Mouse (Mus musculus): ENCODE data around the gene Nmt1. TPM values are rescaled to one million over a fixed set of nuclear protein-coding genes. Genes with fewer than 3 reads are reported as not detected.

The Nmt1 gene
- total RNA-seq (2014; fragmentation: Nextera tagmentation) (39.2 and 44.9 TPM in 2 replicates), total RNA-seq (2017) (54.1 and 58.9 TPM in 2 replicates)

DNA sequence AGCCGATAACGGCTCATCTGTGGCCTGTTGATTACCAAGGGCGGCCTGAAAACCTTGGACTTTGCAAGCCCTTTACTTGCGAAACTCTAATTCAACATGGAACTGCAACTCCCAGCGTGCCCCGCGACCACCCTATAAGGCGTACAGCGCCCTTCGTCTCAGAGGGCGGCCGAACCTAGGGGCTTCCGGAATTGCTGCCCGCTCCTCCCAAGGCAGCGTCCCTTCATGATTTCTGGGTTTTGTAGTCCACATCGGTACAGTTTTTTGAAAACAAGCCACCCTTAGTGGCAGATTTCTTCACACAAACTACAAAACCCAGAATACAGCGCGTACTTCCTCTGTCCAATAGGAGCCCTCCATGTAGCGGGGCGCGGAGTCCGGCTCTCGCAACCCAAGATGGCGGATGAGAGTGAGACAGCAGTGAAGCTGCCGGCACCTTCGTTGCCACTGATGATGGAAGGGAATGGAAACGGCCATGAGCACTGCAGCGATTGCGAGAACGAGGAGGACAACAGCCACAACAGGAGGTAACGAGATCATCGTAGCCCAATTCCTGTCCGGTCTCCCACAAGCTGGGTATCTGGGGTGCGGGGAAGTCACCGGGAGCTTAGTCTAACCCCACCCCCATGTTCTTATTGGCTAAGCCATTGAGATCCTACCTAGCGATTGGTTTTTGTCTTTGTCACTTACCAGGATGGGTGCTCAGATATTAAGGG is at the start of gene Nmt1, which contains the start of gene Dcakd:
Nmt1 (plus strand) TSS at position 15 of the 716 bp plus-strand sequence.
Dcakd (minus strand) TSS at position 158 of the 716 bp plus-strand sequence.
- ATAC-seq (replicated peaks; ENCODE audit: poor library complexity, severe bottlenecking), result peak; percentile 85

DNA sequence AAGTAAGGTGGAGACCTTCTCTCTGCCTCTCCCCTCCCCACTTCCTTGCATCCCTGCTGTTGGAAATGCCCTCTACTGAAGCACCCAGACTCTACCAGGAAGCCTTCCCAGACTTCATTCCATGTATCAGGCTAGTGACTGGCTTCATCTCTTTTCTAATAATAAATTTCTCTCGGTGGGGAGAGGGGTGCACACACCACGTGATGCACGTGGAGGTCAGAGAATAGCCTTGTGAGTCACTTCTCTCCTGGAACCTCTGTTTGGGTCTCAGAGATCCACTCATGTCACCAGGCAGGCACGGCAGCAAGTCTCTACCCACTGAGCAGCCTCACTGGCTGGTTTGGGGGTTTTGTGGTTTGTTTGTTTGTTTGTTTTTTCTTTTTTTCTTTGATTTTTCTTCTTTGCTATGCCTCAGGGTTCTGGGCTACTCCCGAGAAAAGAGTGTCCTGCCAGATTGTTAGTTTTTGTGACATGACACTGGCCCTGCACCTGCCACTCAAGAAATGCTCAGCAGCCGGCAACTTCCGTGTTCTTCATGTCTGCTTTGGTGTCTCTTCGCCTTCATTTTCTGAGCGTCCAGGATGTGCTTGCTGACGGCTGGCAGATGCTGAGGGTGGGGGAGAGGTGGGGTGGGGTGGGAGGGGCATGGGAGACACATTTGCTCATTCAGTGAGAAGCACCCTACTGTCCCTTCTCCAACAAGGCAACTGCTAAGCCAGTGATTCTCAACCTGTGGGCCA is 46.7 kb upstream of the Nmt1 start:
- ATAC-seq (replicated peaks; ENCODE audit: poor library complexity, severe bottlenecking), result no peak

DNA sequence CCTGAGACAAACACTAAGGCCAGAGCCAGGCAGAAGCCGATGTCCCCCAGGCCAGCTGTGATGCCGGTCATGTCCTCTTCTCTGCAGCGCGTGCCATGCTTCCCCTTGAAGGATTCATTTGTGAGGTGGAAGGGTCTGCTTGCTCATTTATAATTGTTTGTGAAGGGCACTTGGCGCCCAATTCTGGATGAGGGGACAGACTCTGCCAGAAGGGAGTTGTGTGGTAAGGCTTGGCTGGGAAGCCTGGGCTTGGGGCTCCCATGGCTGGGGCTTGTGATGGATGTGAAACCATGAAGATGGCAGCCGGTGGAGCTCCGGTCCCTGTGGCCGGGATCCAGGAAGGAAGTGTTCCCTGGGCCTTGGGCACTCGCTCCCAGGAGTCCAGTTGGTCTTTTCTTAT is 43.9 kb upstream of the Nmt1 start:
- ATAC-seq (replicated peaks; ENCODE audit: poor library complexity, severe bottlenecking), result no peak

DNA sequence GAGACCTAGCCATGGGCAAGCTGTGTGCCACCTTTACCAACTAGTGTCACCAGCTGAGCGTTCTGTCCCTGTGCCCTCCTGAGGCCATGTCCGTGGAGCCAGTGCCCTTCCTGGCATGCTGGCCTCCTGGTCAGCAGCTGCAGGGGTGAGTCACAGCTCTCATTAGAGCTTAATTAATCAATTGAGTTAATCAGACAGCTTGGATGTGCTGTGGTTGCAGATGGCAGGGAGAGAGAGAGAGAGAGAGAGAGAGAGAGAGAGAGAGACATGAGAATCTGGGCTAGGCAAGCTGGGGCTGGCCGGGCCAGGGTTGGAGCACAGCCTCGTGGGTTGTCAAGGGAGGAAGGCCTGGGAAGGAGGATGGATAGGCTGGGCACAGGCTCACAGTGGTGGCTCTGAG is 43.4 kb upstream of the Nmt1 start:
- ATAC-seq (replicated peaks; ENCODE audit: poor library complexity, severe bottlenecking), result no peak

DNA sequence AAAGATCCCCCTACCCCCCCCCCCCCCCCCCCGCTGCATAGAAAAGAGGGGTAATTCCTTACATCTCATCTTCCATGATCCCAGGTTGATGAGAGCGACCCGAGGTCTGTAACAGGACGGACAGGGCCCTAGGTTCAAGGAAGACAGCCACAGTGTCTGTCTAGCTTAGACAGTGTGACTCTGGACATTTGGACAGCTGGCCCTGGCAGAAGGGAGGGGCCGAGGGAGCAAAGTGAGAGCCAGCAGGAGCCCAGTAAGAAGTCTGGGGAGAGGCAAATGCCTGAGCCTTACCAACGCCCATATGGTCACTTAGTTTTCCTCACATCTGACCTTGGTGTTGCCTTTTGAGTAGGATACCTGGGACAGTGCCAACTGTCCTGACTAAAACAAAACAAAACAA is 42.8 kb upstream of the Nmt1 start:
- ATAC-seq (replicated peaks; ENCODE audit: poor library complexity, severe bottlenecking), result no peak

DNA sequence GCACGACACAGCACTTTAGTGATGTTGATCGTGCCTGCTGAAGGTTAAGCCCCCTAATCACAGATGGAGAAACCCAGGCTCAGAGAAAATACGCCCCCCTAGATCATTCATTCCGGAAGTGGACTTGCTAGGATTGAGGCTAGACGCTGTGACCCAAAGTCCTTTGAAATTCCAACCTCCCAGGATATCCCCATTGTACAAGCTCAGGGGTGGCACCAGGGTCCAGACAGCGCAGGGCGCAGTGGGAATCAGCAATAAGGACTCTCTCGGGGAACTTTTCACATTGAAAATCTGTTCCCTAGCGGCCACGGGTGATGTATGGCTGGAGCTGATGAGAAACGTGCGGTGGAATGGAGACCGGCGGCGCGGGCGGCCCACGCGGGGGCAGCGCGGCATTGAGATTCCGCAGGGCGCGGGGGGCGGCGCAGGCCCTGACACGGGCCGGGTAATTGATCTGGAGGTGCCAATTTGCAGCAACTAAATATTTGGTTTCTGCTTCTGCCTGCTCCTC is 38.3 kb upstream of the Nmt1 start:
- ATAC-seq (replicated peaks; ENCODE audit: poor library complexity, severe bottlenecking), result no peak

DNA sequence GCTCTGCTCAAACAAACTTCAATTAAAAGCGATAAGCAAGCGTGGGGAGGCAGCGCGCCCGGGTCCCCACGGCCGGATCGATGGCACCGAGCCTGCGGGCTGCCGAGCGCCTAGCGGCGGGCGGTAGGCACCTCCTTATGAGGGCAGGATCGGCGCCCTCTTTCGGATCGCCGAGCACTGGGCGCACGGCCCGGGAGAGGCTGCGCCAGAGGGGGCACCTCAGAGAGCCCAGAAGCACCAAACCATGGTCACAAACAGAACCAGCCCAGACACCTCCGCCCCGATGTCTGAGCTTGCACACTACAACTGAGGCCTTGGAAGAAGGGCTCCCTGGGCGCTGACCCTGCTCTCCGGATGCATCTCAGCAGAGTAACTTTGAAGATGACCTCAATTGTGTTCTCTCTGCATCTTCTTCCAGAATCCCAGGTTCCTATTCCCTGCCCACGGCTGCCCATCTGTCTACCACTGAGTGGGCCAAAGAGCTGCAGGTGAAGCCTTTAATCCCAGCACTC is 37.8 kb upstream of the Nmt1 start:
- ATAC-seq (replicated peaks; ENCODE audit: poor library complexity, severe bottlenecking), result peak; percentile 67

DNA sequence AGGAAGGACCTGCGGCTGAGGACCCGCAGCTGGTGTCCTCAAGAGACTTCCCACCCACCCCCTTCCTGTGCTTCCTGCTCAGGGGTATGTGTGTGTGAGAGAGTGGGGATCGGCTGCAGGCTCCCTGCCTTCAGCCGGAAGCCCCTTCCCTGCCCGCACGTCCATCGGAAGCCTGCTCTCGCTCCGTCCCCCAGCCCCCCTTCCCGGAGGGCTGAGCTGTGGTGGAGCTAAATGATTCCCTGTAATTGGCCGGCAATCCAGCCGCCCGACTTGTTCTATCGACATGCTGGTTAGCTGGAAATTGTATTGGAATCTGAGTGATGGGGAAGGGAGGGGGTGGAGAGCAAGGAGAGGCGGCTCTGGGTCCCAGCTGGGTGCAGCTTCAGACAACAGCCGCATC is 36.3 kb upstream of the Nmt1 start:
- ATAC-seq (replicated peaks; ENCODE audit: poor library complexity, severe bottlenecking), result no peak

DNA sequence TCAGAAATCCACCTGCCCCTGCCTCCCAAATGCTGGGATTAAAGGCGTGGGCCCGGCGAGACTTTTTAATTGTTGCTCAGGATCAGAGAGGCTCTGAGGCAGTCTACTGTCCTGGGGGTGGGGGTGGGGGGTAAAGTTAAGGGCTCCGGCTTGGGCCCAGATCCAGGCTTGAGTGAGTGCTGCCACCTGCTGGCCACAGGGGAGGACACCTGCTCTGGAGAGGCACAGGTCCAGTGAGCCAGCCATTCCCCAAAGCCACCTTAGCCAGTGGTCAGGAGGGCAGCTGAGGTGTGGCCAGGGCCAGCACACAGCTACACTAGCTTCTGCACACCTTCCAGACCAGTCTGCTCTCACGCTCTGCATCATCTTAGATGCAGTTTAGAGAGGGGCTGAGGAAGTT is 35.0 kb upstream of the Nmt1 start:
- peak; percentile 74 for ATAC-seq (replicated peaks; ENCODE audit: poor library complexity, severe bottlenecking)

DNA sequence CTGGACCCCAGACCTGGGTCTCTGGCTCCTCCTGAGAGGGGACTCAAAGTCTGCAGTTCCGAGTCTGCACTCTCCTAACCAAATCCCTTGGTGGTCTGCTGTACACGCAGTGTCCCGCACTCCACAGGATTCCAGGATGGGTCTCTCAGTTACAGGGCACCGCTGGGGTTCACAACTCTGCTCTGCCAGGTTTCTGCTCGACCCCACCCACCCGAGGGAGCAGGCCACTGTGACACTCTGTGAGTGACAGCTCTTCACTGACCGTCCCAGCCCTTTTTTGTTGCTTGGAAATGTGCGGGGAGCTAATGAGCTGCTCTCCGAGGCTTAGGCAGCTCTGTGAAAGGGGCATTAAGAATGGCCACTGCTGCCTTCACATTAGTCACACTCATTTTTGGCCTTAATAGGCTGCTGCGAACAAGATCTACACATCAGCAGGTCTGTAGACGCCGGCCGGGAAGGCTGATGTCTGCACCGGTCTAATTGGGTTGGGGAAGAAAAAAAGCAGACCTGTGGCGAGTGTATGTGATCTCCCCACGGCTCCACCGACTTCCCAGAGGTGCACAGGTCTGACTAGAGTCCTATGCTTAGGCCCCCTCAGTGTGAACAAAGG is 34.5 kb upstream of the Nmt1 start:
- ATAC-seq (replicated peaks; ENCODE audit: poor library complexity, severe bottlenecking), result no peak

DNA sequence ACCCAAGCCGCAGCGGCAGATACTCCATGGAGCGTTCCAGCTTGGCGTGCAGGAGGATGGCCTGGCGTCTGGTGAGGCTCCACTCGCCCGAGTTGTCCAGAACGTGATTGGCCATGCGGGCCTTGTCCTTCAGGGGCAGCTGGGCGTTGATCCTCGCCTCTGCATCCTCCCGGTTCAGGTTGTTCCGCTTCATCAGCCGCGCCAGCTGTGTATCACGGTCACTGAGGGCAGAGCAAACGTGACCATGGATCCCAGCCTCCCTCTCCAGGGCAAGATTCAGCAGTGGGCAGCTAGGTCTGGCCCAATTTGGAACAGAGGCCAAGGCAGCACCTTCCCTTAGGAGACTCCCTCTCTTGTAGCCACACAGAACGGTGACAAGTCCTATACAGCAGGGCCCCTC is 33.0 kb upstream of the Nmt1 start:
- ATAC-seq (replicated peaks; ENCODE audit: poor library complexity, severe bottlenecking), result no peak

DNA sequence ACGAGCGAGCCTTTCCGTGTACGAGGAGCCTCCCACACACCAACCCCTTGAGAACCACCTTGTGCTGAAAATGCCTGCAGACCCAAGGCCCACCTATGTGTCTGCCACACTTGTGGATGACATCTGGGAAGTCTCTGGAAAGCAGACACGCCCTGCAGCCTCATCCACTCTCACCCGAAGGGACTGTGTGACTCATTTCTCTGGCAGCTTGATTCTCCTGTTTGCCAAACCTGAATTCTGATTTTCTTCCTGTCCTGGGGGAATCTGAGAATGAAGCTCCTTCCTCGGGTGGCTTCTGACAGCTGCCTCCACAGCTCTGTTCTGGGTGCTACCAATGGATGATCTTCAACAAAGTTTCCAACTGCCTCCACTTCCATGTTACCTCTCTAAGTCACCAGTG is 31.6 kb upstream of the Nmt1 start:
- ATAC-seq (replicated peaks; ENCODE audit: poor library complexity, severe bottlenecking), result no peak

DNA sequence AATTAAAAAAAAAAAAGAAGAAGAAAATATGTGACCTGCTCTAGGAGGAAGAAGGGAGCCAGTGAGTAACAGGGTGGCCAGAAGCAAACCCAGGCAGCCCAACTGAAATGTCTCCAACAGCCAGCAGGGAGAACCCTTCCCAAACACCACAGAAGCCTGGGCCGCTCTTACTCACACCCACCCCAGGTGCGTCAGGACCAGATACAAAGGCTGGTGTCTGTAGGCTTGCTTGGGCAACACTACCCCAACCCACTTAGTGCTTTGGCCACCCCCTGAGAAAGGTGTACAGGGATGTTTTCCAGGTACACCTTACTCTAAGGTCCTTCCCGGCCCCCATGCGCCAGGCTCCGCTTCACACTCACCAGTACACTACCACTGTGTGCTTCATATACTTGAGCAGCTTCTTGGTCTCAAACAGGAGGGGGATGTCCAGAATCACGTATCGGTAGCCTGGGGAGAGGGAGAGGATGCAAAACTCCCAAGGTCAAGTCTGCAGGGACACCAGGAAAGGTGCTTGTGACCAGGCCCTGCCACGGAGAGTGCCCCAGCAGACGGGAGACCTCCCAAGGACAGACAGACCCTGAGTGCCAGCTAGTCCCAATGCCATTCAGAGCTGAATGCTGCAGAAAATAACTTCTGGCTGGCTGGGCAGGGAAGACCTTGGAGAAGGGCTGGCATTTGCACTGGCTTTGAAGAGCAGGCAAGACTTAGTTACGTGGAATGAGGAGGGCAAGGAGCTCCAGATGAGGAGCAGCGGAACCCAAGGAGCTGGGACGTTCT is 30.8 kb upstream of the Nmt1 start:
- ATAC-seq (replicated peaks; ENCODE audit: poor library complexity, severe bottlenecking), result no peak

DNA sequence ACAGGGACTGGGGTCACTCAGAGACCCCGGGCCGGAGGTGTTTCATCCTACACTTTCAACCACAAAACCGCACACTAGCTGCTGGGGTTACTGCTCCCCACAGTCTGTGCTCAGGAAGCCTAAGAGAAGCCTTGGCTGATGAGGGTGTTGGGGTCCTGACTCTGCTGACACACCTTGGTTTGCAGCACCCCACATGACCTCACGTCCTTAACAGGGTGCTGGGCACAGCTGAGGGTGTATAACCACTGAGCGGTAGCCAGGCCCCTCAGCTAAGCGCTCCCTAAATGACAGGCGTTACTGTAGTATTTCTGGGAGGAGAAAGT is 29.8 kb upstream of the Nmt1 start:
- ATAC-seq (replicated peaks; ENCODE audit: poor library complexity, severe bottlenecking), result no peak

DNA sequence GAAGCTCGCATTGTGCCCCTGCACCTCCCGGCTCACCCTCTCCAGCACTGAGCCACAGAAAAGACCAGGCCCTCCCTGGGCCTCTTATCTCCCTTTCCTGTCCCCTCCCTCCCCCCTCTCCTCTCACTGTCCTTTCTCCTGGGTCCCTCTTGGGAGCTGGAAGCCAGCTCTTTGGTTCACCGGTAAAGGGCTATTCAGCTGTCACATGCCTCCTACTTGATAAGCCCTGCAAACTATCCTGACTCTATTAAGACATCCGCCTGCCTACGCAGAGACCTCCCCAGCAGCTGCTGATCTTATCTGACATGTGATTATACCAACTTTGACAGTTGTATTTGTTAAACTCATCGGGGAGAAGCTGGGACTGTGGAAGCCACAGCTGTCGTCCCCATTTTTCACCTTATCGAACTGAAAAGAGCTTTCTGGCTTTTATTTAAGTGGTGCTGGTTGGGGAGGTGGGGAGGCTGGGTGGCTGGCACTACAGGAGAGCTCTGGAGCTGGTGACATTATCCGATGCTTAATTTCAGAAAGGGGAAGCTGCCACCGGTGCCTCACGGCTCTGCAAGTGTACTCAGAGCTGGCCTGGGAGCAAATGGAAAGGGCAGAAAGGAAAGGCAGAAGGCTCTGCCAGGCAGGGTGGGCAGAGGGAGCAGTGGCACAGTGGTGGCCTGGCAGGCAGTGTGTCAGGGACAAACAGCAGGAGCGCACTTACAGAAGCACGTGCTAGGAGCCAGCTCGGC is 29.2 kb upstream of the Nmt1 start:
- ATAC-seq (replicated peaks; ENCODE audit: poor library complexity, severe bottlenecking), result peak; percentile 21; the same call in 1 of the 2 replicates

DNA sequence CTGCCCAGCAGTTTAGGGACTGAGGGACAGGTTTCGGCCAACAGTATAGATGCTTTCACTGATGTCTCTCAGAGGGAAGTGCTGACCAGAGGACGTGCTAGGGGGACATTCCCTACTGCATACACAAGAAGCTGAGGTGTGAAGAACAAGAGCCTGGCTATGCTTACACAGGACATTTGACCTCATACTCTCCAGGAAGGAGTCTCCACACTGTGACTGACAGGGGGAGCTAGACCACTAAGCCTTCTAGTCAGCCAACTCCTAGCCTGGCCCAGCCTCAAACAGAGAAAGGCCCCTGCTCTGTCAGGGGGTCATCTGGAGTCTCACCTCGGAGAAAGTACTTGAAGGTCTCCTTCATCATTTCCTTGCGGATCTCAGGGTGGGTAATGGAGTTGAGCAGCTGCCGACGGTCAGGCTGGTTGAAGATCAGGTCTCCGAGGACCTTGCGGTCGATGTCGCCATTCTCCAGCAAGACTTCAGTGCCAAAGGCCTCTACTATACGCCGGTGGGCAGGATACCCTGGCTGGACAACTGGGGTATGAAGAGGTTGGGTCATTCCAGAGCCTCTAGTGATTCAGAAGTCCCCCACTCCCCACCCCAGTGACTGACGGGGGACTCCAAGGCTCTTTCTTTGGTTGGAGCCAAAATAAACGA is 28.5 kb upstream of the Nmt1 start:
- ATAC-seq (replicated peaks; ENCODE audit: poor library complexity, severe bottlenecking), result no peak

DNA sequence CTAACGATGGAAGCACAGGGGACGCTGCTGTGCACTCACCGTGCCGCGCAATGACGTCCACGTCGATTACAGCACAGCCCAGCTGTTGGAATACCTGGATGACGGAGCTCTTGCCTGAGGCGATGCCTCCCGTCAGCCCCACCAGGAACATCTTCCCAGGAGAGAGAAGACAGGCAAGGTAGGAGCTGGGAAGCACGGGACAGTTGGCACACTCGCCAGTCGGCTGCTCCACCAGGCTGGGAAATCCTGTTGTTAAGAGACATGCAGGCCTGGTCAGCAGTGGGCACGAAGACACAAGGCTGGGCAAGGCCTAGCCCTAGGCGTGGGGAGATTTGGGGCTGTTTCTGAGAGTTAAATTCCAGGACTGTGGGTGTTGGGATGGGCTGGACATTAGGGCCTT is 27.9 kb upstream of the Nmt1 start:
- no peak for ATAC-seq (replicated peaks; ENCODE audit: poor library complexity, severe bottlenecking)

DNA sequence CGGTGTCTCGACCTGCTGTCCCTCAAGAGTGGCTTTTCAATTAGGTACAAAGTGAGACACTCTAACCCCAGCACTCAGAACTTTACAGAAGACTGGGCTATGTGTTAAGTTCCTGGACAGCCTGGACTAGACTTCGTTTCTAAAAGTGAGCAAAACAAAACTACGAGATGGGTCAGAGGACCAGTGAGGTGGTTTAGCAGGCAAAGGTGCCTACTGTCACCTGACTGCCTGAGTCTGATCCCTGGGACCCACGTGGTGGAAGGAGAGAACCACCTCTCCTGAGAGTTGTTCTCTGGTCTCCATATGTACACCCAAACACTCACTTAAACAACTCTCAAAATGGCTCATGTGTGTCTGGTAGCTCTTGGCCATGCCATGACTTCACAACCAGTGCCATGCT is 26.9 kb upstream of the Nmt1 start:
- ATAC-seq (replicated peaks; ENCODE audit: poor library complexity, severe bottlenecking), result no peak

DNA sequence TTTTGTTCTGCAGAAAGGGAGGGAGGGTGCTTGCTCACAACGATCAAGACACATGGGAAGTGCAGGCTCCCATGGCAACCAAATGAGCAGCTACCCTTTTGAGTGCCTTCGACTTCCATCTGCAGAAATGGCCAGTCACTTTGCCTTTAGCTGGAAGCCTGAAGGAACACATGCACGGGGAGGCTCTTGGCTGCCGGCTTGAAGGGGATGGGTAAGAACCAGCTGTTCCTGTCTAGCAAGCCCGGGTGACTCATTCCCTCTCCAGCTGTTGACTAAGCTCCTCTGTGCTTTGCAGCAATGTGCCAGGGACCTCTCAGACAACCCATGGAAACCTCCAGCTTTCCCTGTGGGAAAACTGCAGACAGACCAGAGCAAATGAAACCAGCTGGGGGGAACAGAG is 24.8 kb upstream of the Nmt1 start:
- ATAC-seq (replicated peaks; ENCODE audit: poor library complexity, severe bottlenecking), result no peak

All from granulocyte monocyte progenitor cell, adult 5-6 weeks (primary cell).